Mouse (Mus musculus): ENCODE measurements around the gene Zfp384. TPM values are rescaled to one million over a fixed set of nuclear protein-coding genes. Genes with fewer than 3 reads are reported as not detected.
A peak's percentile ranks its signal among the peaks of the same experiment; 100 is the strongest.

Gene Zfp384
- polyA plus RNA-seq, 2 experiments: 12.4 to 103 TPM

DNA sequence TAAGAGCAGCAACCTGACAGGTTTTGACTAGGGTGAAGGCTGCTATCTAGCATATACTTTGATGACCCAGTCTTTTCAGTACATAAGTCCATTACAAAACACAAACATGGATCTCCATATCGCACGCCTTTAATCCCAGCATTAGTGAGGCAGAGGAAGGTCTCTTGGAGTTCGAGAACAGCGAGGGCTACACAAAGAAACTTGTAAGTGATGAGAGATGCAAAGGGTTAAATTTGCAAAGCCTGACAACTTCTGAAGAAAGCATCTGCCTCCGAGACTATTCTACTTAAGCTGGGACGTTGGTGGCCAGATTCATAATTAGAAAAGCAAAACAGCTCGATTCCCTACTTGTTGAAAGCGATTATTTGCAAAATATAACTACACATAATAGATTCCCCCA is 30.2 kb downstream of the Zfp384 start:
- Histone ChIP-seq H3K4me1 (ENCODE audit: control insufficient read depth, insufficient read depth, low read length) (peaks cover 4% of the 10 kb centered on the region; the same call in 1 of the 2 replicates), H3K27me3 (ENCODE audit: control insufficient read depth, insufficient read depth, low read length) (no peaks in the 10 kb centered on the region), H3K9me3 (ENCODE audit: control insufficient read depth, low read length) (no peaks in the 10 kb centered on the region), H3K36me3 (ENCODE audit: control insufficient read depth, insufficient read depth, low read length) (peaks cover 46% of the 10 kb centered on the region), H3K27ac (replicated peaks; ENCODE audit: low read depth, low read length) (peak overlapping the region; percentile 87), H3K4me3 (replicated peaks; ENCODE audit: low read length) (peak overlapping the region; percentile 51), H3K9ac (ENCODE audit: low read depth, low read length, severe bottlenecking) (peak overlapping the region; percentile 49), H3K4me2 (replicated peaks; ENCODE audit: low read depth, low read length, severe bottlenecking) (peak overlapping the region; percentile 56)
- DNase-seq (ENCODE audit: low spot score) (no peak), ATAC-seq (ENCODE audit: low FRiP score, low read depth) (peak; percentile 14)
- 6% methylated on average over 8 of the region's 8 CpGs for WGBS
- TF ChIP-seq POLR2A (IDR thresholded peaks at IDR 0.05; ENCODE audit: borderline replicate concordance, extremely low read depth, insufficient read depth, insufficient read length): no peak

DNA sequence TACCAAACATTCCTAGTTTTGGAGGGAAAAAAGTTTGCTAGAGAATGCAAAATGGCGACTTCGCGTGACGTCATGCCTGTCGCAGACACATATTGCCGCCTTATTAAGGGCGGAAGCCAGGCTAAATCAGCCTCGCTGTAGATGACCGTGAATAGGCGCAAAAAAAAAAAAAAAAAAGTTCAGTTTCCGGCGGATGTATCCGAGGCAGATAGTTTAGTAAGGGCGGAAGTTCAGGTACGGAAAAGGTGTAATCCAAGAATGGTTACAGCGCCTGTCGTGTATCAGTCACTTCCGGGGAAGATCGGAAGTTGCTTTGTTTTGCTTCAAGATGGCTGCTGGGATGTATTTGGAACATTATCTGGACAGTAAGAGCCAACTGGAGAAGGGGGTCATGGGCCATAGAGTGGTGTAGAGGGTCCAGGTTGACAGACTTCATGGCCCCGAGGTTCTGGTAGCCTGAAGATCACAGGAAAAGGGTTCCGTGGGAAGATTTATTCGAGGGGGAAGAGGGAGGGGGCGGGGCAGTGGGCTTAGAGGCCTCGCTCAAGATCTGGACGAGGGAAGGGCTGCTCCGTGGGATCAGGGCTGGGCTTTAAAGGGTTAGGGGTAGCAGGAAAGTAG is 30.7 kb downstream of the Zfp384 start, which contains the start of gene Ing4:
Gene Ing4, plus strand, starts transcription at position 228 of the 621 bp plus-strand sequence.
- peak within 1 kb of the TSS; percentile 76 for H3K4me2 ChIP-seq (replicated peaks; ENCODE audit: low read depth, low read length, severe bottlenecking)
- H3K9me3 ChIP-seq (ENCODE audit: control insufficient read depth, low read length): no peaks in the 10 kb centered on the region
- peak within 1 kb of the TSS; percentile 51 for H3K4me3 ChIP-seq (replicated peaks; ENCODE audit: low read length)
- DNase-seq (ENCODE audit: low spot score): peak; percentile 97
- ATAC-seq (ENCODE audit: low FRiP score, low read depth): peak; percentile 96
- no peaks in the 10 kb centered on the region for H3K27me3 ChIP-seq (ENCODE audit: control insufficient read depth, insufficient read depth, low read length)
- H3K9ac ChIP-seq (ENCODE audit: low read depth, low read length, severe bottlenecking): peak within 1 kb of the TSS; percentile 69
- peaks cover 47% of the 10 kb centered on the region for H3K36me3 ChIP-seq (ENCODE audit: control insufficient read depth, insufficient read depth, low read length)
- 0% methylated on average over 26 of the region's 26 CpGs for WGBS
- no peak for TF ChIP-seq POLR2A (IDR thresholded peaks at IDR 0.05; ENCODE audit: borderline replicate concordance, extremely low read depth, insufficient read depth, insufficient read length)
- peak within 1 kb of the TSS; percentile 87 for H3K27ac ChIP-seq (replicated peaks; ENCODE audit: low read depth, low read length)
- peaks cover 4% of the 10 kb centered on the region; the same call in 1 of the 2 replicates for H3K4me1 ChIP-seq (ENCODE audit: control insufficient read depth, insufficient read depth, low read length)

DNA sequence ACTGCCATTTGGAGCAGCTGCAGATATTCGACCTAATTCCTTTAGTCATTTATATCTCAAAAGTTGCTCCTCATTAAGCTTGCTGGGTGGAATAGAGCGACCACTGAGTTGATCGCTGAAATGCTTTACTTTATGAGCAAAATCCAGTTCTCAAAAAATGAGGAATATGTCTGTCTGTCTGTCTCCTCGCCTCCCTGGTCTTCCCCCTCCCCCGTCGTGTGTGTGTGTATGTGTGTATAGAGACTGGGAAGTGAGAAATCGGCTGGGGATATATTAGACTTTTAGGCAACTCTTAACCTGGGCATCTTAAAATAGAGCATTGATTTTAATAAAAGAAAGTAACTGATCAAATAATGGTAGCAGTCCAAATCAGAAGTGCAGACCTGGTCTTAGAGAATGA is 31.3 kb downstream of the Zfp384 start:
- peak overlapping the region; percentile 70; the same call in 1 of the 2 replicates for H3K27ac ChIP-seq (replicated peaks; ENCODE audit: low read depth, low read length)
- no peak for TF ChIP-seq POLR2A (IDR thresholded peaks at IDR 0.05; ENCODE audit: borderline replicate concordance, extremely low read depth, insufficient read depth, insufficient read length)
- no peaks in the 10 kb centered on the region for H3K9me3 ChIP-seq (ENCODE audit: control insufficient read depth, low read length)
- H3K36me3 ChIP-seq (ENCODE audit: control insufficient read depth, insufficient read depth, low read length): peaks cover 46% of the 10 kb centered on the region
- peaks cover 4% of the 10 kb centered on the region; the same call in 1 of the 2 replicates for H3K4me1 ChIP-seq (ENCODE audit: control insufficient read depth, insufficient read depth, low read length)
- H3K9ac ChIP-seq (ENCODE audit: low read depth, low read length, severe bottlenecking): peak overlapping the region; percentile 69
- ATAC-seq (ENCODE audit: low FRiP score, low read depth) (no peak), DNase-seq (ENCODE audit: low spot score) (no peak)
- H3K4me3 ChIP-seq (replicated peaks; ENCODE audit: low read length): peak overlapping the region; percentile 51
- WGBS: 13% methylated on average over 7 of the region's 7 CpGs
- H3K4me2 ChIP-seq (replicated peaks; ENCODE audit: low read depth, low read length, severe bottlenecking): peak overlapping the region; percentile 76
- H3K27me3 ChIP-seq (ENCODE audit: control insufficient read depth, insufficient read depth, low read length): no peaks in the 10 kb centered on the region

- no peak for DNase-seq (ENCODE audit: low spot score)
- Histone ChIP-seq H3K9ac (ENCODE audit: low read depth, low read length, severe bottlenecking) (no peak overlapping the region), H3K27me3 (ENCODE audit: control insufficient read depth, insufficient read depth, low read length) (no peaks in the 10 kb centered on the region), H3K4me2 (replicated peaks; ENCODE audit: low read depth, low read length, severe bottlenecking) (no peak overlapping the region), H3K27ac (replicated peaks; ENCODE audit: low read depth, low read length) (no peak overlapping the region), H3K36me3 (ENCODE audit: control insufficient read depth, insufficient read depth, low read length) (peaks cover 45% of the 10 kb centered on the region), H3K4me1 (ENCODE audit: control insufficient read depth, insufficient read depth, low read length) (peaks cover 4% of the 10 kb centered on the region; the same call in 1 of the 2 replicates), H3K4me3 (replicated peaks; ENCODE audit: low read length) (no peak overlapping the region), H3K9me3 (ENCODE audit: control insufficient read depth, low read length) (no peaks in the 10 kb centered on the region)
- 96% methylated on average over 7 of the region's 7 CpGs for WGBS
- ATAC-seq (ENCODE audit: low FRiP score, low read depth): no peak
- no peak for TF ChIP-seq POLR2A (IDR thresholded peaks at IDR 0.05; ENCODE audit: borderline replicate concordance, extremely low read depth, insufficient read depth, insufficient read length)
Observed at GRCm38 (mm10) chr6:125041047-125041446, 32.1 kb downstream of the Zfp384 start.

- DNase-seq (ENCODE audit: low spot score) (no peak), ATAC-seq (ENCODE audit: low FRiP score, low read depth) (no peak)
- 97% methylated on average over 7 of the region's 7 CpGs for WGBS
- Histone ChIP-seq H3K4me1 (ENCODE audit: control insufficient read depth, insufficient read depth, low read length) (peaks cover 4% of the 10 kb centered on the region; the same call in 1 of the 2 replicates), H3K27ac (replicated peaks; ENCODE audit: low read depth, low read length) (no peak overlapping the region), H3K27me3 (ENCODE audit: control insufficient read depth, insufficient read depth, low read length) (no peaks in the 10 kb centered on the region), H3K36me3 (ENCODE audit: control insufficient read depth, insufficient read depth, low read length) (peaks cover 45% of the 10 kb centered on the region), H3K4me3 (replicated peaks; ENCODE audit: low read length) (no peak overlapping the region), H3K9me3 (ENCODE audit: control insufficient read depth, low read length) (no peaks in the 10 kb centered on the region), H3K4me2 (replicated peaks; ENCODE audit: low read depth, low read length, severe bottlenecking) (no peak overlapping the region), H3K9ac (ENCODE audit: low read depth, low read length, severe bottlenecking) (no peak overlapping the region)
- no peak for TF ChIP-seq POLR2A (IDR thresholded peaks at IDR 0.05; ENCODE audit: borderline replicate concordance, extremely low read depth, insufficient read depth, insufficient read length)
Observed at GRCm38 (mm10) chr6:125042081-125042480, 33.1 kb downstream of the Zfp384 start.

Measured in limb, embryonic 14.5 days (tissue).